Mouse (Mus musculus): ENCODE data around the gene 1110008P14Rik. TPM values are rescaled to one million over a fixed set of nuclear protein-coding genes. Genes with fewer than 3 reads are reported as not detected.

The 1110008P14Rik gene
- total and polyA plus RNA-seq, 3 experiments: 24.3 to 32.4 (median 27.8) TPM

DNA sequence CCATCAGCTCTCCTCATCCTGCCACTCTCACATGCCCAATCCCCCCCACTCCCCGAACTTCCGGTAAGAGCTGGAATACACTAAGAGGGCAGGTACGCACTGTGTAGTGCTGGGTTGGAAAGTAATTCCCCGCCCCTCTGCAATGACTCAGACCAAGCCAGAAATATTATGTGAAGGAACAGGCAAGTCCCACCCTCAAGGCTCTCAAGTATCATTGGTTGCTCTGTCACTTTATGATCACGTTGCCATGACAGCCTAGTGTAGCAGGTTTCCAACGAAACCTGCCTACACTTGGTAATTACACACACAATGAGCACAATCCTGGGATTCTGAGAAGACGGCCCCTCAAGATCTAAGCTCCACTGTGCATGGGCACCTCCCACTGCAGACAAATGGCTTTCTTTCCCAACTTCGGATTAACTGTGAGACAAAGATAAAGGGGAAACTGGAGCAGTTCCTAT is 46.6 kb upstream of the 1110008P14Rik start:
- Histone ChIP-seq H3K36me3 (replicated peaks in 1 of 2; ENCODE audit: control insufficient read depth in 1 of 2, insufficient read depth in 1 of 2, low read length in 1 of 2) (peaks cover 0 to 21% of the 10 kb centered on the region in 2 experiments), H3K4me2 (ENCODE audit: insufficient read depth, low read depth, poor library complexity, severe bottlenecking) (no peak overlapping the region), H3K9me3 (replicated peaks; ENCODE audit: low read length) (no peaks in the 10 kb centered on the region), H3K27ac (ENCODE audit: insufficient read depth, low read depth) (no peak overlapping the region), H3K4me3 (replicated peaks in 1 of 3; ENCODE audit: low read depth in 2 of 3, low read length in 2 of 3, poor library complexity in 1 of 3) (no peak overlapping the region), H3K27me3 (replicated peaks) (no peaks in the 10 kb centered on the region), H3K79me2 (replicated peaks; ENCODE audit: control insufficient read depth, extremely low read depth, insufficient read depth, poor library complexity, severe bottlenecking) (no peaks in the 10 kb centered on the region), H3K9ac (ENCODE audit: insufficient read depth, low read depth) (no peak overlapping the region), H3K4me1 (ENCODE audit: control insufficient read depth in 1 of 2, insufficient read depth in 2 of 2) (peaks cover 4 to 21% of the 10 kb centered on the region in 2 experiments; a peak in 3 of 4 replicates)
- no peak for TF ChIP-seq MAZ (IDR thresholded peaks at IDR 0.05; ENCODE audit: low read depth, low read length)
- TF ChIP-seq MXI1 (IDR thresholded peaks at IDR 0.05; ENCODE audit: low read depth, low read length): no peak
- no peak for TF ChIP-seq TBP (conservative IDR thresholded peaks at IDR 0.05; ENCODE audit: low read depth, low read length)
- TF ChIP-seq ZMIZ1 (IDR thresholded peaks at IDR 0.05; ENCODE audit: low read depth, low read length): no peak
- TF ChIP-seq ZKSCAN1 (IDR thresholded peaks at IDR 0.05; ENCODE audit: borderline replicate concordance, low read depth, low read length): no peak
- TF ChIP-seq ETS1 (conservative IDR thresholded peaks at IDR 0.05; ENCODE audit: low read depth, low read length): no peak
- in situ Hi-C loops (cut with MboI; ENCODE audit: low pct_ligation_motif_present, low pct_unique_long_range_greater_than_20kb, low sequenced_read_pairs): no loop called here
- dilution Hi-C loops (cut with MboI; ENCODE audit: extremely low pct_ligation_motif_present, extremely low pct_unique_long_range_greater_than_20kb, low sequenced_read_pairs): no loop called here
- DNase-seq (ENCODE audit: extremely low read depth): no peak

DNA sequence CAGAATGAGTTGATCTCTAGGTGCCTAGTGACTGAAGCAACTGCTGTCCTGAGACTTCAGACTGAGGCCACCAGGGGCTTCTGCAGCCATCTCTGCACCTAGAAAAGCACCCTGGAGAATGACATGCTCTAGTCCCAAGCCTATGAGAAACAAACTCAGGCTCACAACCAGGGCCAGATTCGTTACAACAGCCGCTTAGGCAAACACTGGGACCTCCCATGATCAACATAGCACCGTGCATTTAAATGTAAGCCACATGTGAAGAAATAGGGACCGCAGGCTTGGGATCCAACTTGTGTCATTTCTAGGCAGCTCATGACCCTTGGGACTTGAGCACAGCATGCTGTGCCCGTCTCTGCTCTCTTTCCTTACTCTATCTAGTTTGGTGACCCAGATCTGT is 46.0 kb upstream of the 1110008P14Rik start:
- Histone ChIP-seq H3K27me3 (replicated peaks) (no peaks in the 10 kb centered on the region), H3K79me2 (replicated peaks; ENCODE audit: control insufficient read depth, extremely low read depth, insufficient read depth, poor library complexity, severe bottlenecking) (no peaks in the 10 kb centered on the region), H3K9ac (ENCODE audit: insufficient read depth, low read depth) (no peak overlapping the region), H3K4me1 (ENCODE audit: control insufficient read depth in 1 of 2, insufficient read depth in 2 of 2) (peaks cover 4 to 27% of the 10 kb centered on the region in 2 experiments; a peak in 3 of 4 replicates), H3K9me3 (replicated peaks; ENCODE audit: low read length) (no peaks in the 10 kb centered on the region), H3K4me2 (ENCODE audit: insufficient read depth, low read depth, poor library complexity, severe bottlenecking) (no peak overlapping the region), H3K27ac (ENCODE audit: insufficient read depth, low read depth) (no peak overlapping the region), H3K4me3 (replicated peaks in 1 of 3; ENCODE audit: low read depth in 2 of 3, low read length in 2 of 3, poor library complexity in 1 of 3) (no peak overlapping the region), H3K36me3 (replicated peaks in 1 of 2; ENCODE audit: control insufficient read depth in 1 of 2, insufficient read depth in 1 of 2, low read length in 1 of 2) (peaks cover 0 to 20% of the 10 kb centered on the region in 2 experiments)
- TF ChIP-seq POLR2AphosphoS2 (IDR thresholded peaks at IDR 0.05; ENCODE audit: low read depth, low read length): no peak
- no peak for TF ChIP-seq JUND (conservative IDR thresholded peaks at IDR 0.05; ENCODE audit: low read depth, low read length)
- TF ChIP-seq SIN3A (IDR thresholded peaks at IDR 0.05; ENCODE audit: low read length): no peak
- no peak for TF ChIP-seq E2F4 (IDR thresholded peaks at IDR 0.05; ENCODE audit: insufficient replicate concordance, low read depth, low read length)
- TF ChIP-seq ZMIZ1 (IDR thresholded peaks at IDR 0.05; ENCODE audit: low read depth, low read length): no peak
- no peak for TF ChIP-seq CHD2 (IDR thresholded peaks at IDR 0.05; ENCODE audit: low read length)
- TF ChIP-seq USF1 (IDR thresholded peaks at IDR 0.05; ENCODE audit: low read depth, low read length): no peak
- TF ChIP-seq SMC3 (IDR thresholded peaks at IDR 0.05; ENCODE audit: low read depth, low read length): no peak
- no peak for TF ChIP-seq TBP (conservative IDR thresholded peaks at IDR 0.05; ENCODE audit: low read depth, low read length)
- no peak for TF ChIP-seq MAZ (IDR thresholded peaks at IDR 0.05; ENCODE audit: low read depth, low read length)
- no peak for TF ChIP-seq ZKSCAN1 (IDR thresholded peaks at IDR 0.05; ENCODE audit: borderline replicate concordance, low read depth, low read length)
- TF ChIP-seq ETS1 (conservative IDR thresholded peaks at IDR 0.05; ENCODE audit: low read depth, low read length): no peak
- TF ChIP-seq POLR2A (IDR thresholded peaks at IDR 0.05; ENCODE audit: low read depth, low read length): no peak
- no peak for TF ChIP-seq HCFC1 (IDR thresholded peaks at IDR 0.05; ENCODE audit: low read depth, low read length)
- no peak for TF ChIP-seq USF2 (conservative IDR thresholded peaks at IDR 0.05; ENCODE audit: low read depth, low read length)
- TF ChIP-seq RAD21 (IDR thresholded peaks at IDR 0.05; ENCODE audit: low read depth, low read length): no peak
- no peak for TF ChIP-seq KAT2A (IDR thresholded peaks at IDR 0.05; ENCODE audit: insufficient replicate concordance, low read length)
- no peak for TF ChIP-seq ELF1 (IDR thresholded peaks at IDR 0.05; ENCODE audit: low read depth, low read length)
- no peak for TF ChIP-seq MYC (IDR thresholded peaks at IDR 0.05; ENCODE audit: low read depth, low read length)
- in situ Hi-C loops (cut with MboI; ENCODE audit: low pct_ligation_motif_present, low pct_unique_long_range_greater_than_20kb, low sequenced_read_pairs): no loop called here
- DNase-seq (ENCODE audit: extremely low read depth): no peak
- dilution Hi-C loops (cut with MboI; ENCODE audit: extremely low pct_ligation_motif_present, extremely low pct_unique_long_range_greater_than_20kb, low sequenced_read_pairs): no loop called here

Measured in CH12.LX (cell line).